Mouse (Mus musculus) C2C12 (cell line): ENCODE data around the gene Atxn1. TPM values are rescaled to one million over a fixed set of nuclear protein-coding genes. Genes with fewer than 3 reads are reported as not detected.
A peak's percentile ranks its signal among the peaks of the same experiment; 100 is the strongest.

Source experiments
- H3K27me3 ChIP-seq: one replicate; pipeline ENCODE4 v1.6.1; 2011; ENCODE audit not compliant: control insufficient read depth, insufficient read depth, insufficient read length
- H3K36me3 ChIP-seq: one replicate; pipeline ENCODE4 v1.6.1; 2011; ENCODE audit not compliant: control insufficient read depth, insufficient read depth
- H3K4me3 ChIP-seq: one replicate; pipeline ENCODE4 v1.5.1; 2011; ENCODE audit warnings: mild to moderate bottlenecking, control low read depth; ENCODE audit not compliant: poor library complexity, insufficient read depth, severe bottlenecking
- H3K79me2 ChIP-seq: one replicate; pipeline ENCODE4 v1.6.1; 2011; ENCODE audit not compliant: control insufficient read depth, insufficient read depth
- H3K79me3 ChIP-seq: one replicate; pipeline ENCODE4 v1.6.1; 2011; ENCODE audit warnings: low read depth, control low read depth
- H3ac ChIP-seq: one replicate; pipeline ENCODE3; 2011; ENCODE audit warnings: low read depth; ENCODE audit not compliant: control insufficient read depth, insufficient read length
- CEBPB ChIP-seq: IDR thresholded peaks from one replicate; pipeline ENCODE4 v1.6.1; 2011; ENCODE audit warnings: low read depth, mild to moderate bottlenecking, control low read depth, moderate library complexity
- CTCF ChIP-seq: IDR thresholded peaks from one replicate; pipeline ENCODE4 v1.5.1; 2011; ENCODE audit not compliant: control insufficient read depth, insufficient read depth, insufficient read length
- FOSL1 ChIP-seq: IDR thresholded peaks from one replicate; pipeline ENCODE4 v1.8.0; 2011; ENCODE audit warnings: mild to moderate bottlenecking, low read length; ENCODE audit not compliant: poor library complexity, insufficient read depth, severe bottlenecking
- MAX ChIP-seq: IDR thresholded peaks from one replicate; pipeline ENCODE4 v1.6.1; 2011; ENCODE audit warnings: mild to moderate bottlenecking, control low read depth
- MYOD1 ChIP-seq: IDR thresholded peaks from one replicate; pipeline ENCODE4 v1.6.1; 2011; ENCODE audit warnings: low read depth; ENCODE audit not compliant: control insufficient read depth, insufficient read length
- MYOG ChIP-seq: IDR thresholded peaks from one replicate; pipeline ENCODE4 v1.6.1; 2011; ENCODE audit not compliant: control insufficient read depth, insufficient read length; ENCODE audit errors: extremely low read depth
- USF1 ChIP-seq: IDR thresholded peaks from one replicate; pipeline ENCODE4 v1.6.1; 2011; ENCODE audit warnings: low read depth, mild to moderate bottlenecking, control low read depth, moderate library complexity
- polyA plus RNA-seq: library from polyadenylated mRNA; unstranded; fragments of >200 nt; fragmentation: generic; extraction: Trizol; gene quantifications from one replicate; pipeline ENCODE4 v1.2.1, GENCODE M21; 2012; ENCODE audit warnings: missing spikeins

The Atxn1 gene
- polyA plus RNA-seq, 1 experiment = 3.0 TPM

- H3K36me3 ChIP-seq = no peaks in the 10 kb centered on the region
- TF ChIP-seq CTCF (no peak), CEBPB (no peak), MYOG (no peak), FOSL1 (no peak), MYOD1 (no peak), MAX (no peak), USF1 (no peak)
- no peaks in the 10 kb centered on the region for H3K79me3 ChIP-seq
- H3ac ChIP-seq = no peak overlapping the region
- no peaks in the 10 kb centered on the region for H3K27me3 ChIP-seq
- no peaks in the 10 kb centered on the region for H3K79me2 ChIP-seq
- H3K4me3 ChIP-seq = no peak overlapping the region
Measured at GRCm38 (mm10) chr13:45511706-45512435, 452.9 kb downstream of the Atxn1 start.

GRCm38 (mm10) chr13:45509366-45509765, 455.4 kb downstream of the Atxn1 start:
- TF ChIP-seq CTCF = no peak
- TF ChIP-seq FOSL1 = no peak
- H3K36me3 ChIP-seq = no peaks in the 10 kb centered on the region
- no peak overlapping the region for H3K4me3 ChIP-seq
- H3K27me3 ChIP-seq = no peaks in the 10 kb centered on the region
- no peak overlapping the region for H3ac ChIP-seq
- H3K79me3 ChIP-seq = no peaks in the 10 kb centered on the region
- no peaks in the 10 kb centered on the region for H3K79me2 ChIP-seq

GRCm38 (mm10) chr13:45508495-45508894, 456.3 kb downstream of the Atxn1 start:
- no peak overlapping the region for H3K4me3 ChIP-seq
- no peaks in the 10 kb centered on the region for H3K27me3 ChIP-seq
- H3ac ChIP-seq = no peak overlapping the region
- TF ChIP-seq MYOD1 (no peak), MYOG (no peak), CTCF (no peak), MAX (no peak), FOSL1 (no peak), CEBPB (no peak), USF1 (no peak)
- H3K79me2 ChIP-seq = no peaks in the 10 kb centered on the region
- H3K36me3 ChIP-seq = no peaks in the 10 kb centered on the region
- H3K79me3 ChIP-seq = no peaks in the 10 kb centered on the region

DNA sequence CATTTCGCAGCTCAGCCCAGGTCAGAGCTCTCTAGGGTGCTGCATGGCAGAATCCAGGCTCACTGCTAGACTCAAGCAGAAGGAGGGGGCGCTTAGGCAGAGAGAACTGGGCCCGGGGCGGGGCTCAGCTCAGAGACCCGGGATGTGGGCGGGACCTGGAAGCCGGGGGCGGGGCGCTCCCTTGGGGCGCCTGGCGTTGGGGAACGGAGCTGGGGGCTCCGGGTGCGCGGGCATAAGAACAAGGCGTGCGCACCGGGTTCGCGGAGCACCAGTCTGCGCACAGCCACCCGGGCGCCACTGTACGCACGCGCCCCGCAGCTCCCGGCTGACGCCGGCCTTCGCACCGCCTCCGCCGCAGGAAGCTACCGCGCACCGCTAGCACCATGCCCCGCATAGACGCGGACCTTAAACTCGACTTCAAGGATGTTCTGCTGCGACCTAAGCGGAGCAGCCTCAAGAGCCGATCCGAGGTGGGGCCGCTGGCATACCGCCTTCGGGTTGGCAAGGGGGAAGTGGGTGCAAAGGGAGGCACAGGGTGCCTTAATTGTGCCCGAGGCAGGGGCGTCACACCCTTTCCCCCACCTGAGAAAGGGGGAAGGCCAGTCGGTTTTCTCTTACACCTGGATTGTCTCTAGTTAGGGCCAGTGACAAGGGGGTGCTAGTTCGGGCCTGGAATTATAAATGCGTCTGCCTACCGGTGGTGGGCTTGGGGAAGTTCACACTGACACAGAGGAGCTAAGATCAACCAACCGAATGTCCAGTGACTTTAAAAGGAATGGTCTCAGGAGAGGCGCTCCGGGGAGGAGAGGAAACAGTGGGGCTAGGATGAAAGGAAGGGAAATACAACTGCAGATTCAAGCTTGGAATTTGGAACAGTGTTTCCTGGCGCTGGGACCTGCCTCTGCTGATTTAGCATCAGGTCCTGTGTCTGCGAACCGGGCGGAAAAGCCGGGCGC, 457.3 kb downstream of the Atxn1 start, which contains the start of gene Gmpr:
Gmpr (plus strand) TSS at position 171 of the 956 bp plus-strand sequence.
- no peaks in the 10 kb centered on the region for H3K27me3 ChIP-seq
- peak within 1 kb of the TSS; percentile 29 for H3K4me3 ChIP-seq
- no peaks in the 10 kb centered on the region for H3K79me3 ChIP-seq
- H3ac ChIP-seq = peak within 1 kb of the TSS; percentile 49
- H3K79me2 ChIP-seq = no peaks in the 10 kb centered on the region
- TF ChIP-seq CTCF = no peak
- TF ChIP-seq CEBPB = no peak
- TF ChIP-seq USF1 = no peak
- no peak for TF ChIP-seq MYOD1
- TF ChIP-seq MYOG = no peak
- no peak for TF ChIP-seq MAX
- no peak for TF ChIP-seq FOSL1
- no peaks in the 10 kb centered on the region for H3K36me3 ChIP-seq

- H3K36me3 ChIP-seq = no peaks in the 10 kb centered on the region
- H3K27me3 ChIP-seq = no peaks in the 10 kb centered on the region
- TF ChIP-seq CEBPB = no peak
- TF ChIP-seq MYOD1 = no peak
- no peak for TF ChIP-seq USF1
- TF ChIP-seq FOSL1 = no peak
- no peak for TF ChIP-seq MYOG
- no peak for TF ChIP-seq MAX
- TF ChIP-seq CTCF = no peak
Measured at GRCm38 (mm10) chr13:45505546-45505945, 459.3 kb downstream of the Atxn1 start.

DNA sequence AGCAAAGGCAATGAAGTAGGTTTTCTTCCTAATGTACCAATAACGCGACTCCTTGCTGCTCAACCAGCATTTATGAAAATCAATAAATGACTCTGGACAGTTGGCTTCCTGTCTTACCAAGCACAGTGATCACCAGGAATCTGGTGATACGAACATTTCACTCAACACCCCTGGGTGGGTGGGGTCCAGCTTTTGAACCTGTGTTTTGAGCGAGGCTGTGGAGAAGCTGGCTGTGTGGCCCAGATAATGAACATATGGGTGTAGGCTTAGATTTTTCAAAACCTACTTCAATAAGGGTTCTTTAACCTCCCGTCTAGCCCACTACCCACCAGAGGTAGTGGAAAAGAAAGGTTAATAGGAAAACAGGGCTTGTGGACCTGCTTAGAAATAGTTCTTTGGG, 462.0 kb downstream of the Atxn1 start:
- Histone ChIP-seq H3ac (no peak overlapping the region), H3K4me3 (no peak overlapping the region)

More at GRCm38 (mm10) chr13:45505546-45505945, 459.3 kb downstream of the Atxn1 start:
- H3K4me3 ChIP-seq = no peak overlapping the region
- H3K79me3 ChIP-seq = no peaks in the 10 kb centered on the region
- no peak overlapping the region for H3ac ChIP-seq
- H3K79me2 ChIP-seq = no peaks in the 10 kb centered on the region

More for the DNA sequence above, 462.0 kb downstream of the Atxn1 start:
- no peaks in the 10 kb centered on the region for H3K27me3 ChIP-seq
- no peaks in the 10 kb centered on the region for H3K79me2 ChIP-seq
- no peak for TF ChIP-seq CEBPB
- no peak for TF ChIP-seq CTCF
- no peak for TF ChIP-seq MYOD1
- TF ChIP-seq MAX = no peak
- H3K36me3 ChIP-seq = no peaks in the 10 kb centered on the region
- H3K79me3 ChIP-seq = no peaks in the 10 kb centered on the region
